ENCODE assay signal across 8 mouse cellular contexts in the genomic region with DNA sequence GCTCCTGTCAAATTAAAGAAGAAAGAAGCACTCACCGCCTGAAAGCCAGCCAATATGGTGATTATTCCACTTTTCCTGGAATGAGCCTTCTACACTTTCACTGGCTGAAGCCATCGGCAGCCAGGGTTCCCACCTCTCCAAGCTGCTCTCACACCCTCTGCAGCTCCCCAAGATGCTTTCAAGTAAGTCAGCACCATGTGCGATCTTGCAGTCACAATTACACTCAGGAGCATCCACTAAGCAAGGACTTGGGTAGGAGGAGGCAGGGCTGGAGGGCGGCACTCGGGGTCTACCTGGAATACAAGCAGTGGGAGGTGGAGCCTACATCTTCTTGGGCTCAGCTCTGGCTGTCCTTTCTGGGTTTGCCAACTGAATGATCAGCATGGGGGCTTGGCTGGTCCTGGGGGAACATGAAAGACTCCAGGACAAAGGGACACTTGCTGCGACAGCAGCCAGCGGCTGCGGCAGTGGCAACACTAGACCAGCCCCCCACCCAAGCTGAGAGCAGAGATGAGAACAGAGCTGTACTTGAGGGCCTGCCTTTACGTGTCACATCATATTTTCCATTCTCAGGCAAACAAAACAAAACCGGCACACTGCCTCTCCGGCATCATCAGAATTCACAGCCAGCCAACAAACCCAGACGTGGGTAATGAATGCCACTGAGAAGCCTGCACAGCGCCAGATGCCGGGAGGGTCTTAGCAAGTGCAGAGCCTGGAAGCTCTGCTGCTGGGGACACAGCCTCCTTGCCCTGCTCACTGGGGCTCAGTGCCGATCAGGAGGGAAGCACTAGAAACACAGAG.
DNase-seq lines count a peak whose midpoint lies in the region; ATAC-seq and TF ChIP-seq lines count a peak whose summit lies in the region.

No protein-coding gene starts in this region.

- peak overlapping the region; percentile 53 for H3K4me2 ChIP-seq in heart, embryonic 11.5 days
- H3K4me2 ChIP-seq in forebrain, postnatal 0 days (ENCODE audit: low read depth): peak overlapping the region; percentile 74
- H3K4me2 ChIP-seq in midbrain, postnatal 0 days (ENCODE audit: low read depth, low read length, poor library complexity, severe bottlenecking): peak overlapping the region; percentile 66
- no peak overlapping the region for H3K4me2 ChIP-seq in liver, embryonic 12.5 days

- H3K36me3 ChIP-seq in heart, embryonic 11.5 days (ENCODE audit: control insufficient read depth, insufficient read depth, low read length): no peaks in the 10 kb centered on the region
- no peaks in the 10 kb centered on the region for H3K36me3 ChIP-seq in forebrain, postnatal 0 days (ENCODE audit: insufficient read depth)
- no peaks in the 10 kb centered on the region for H3K36me3 ChIP-seq in midbrain, postnatal 0 days (ENCODE audit: insufficient read depth, low read length)
- H3K36me3 ChIP-seq in liver, embryonic 12.5 days: no peaks in the 10 kb centered on the region

- H3K27me3 ChIP-seq in heart, embryonic 11.5 days (ENCODE audit: control insufficient read depth, insufficient read depth, low read length): no peaks in the 10 kb centered on the region; the same call in 1 of the 2 replicates
- H3K27me3 ChIP-seq in forebrain, postnatal 0 days (ENCODE audit: insufficient read depth, low read length): no peaks in the 10 kb centered on the region
- H3K27me3 ChIP-seq in midbrain, postnatal 0 days (ENCODE audit: insufficient read depth, low read length): no peaks in the 10 kb centered on the region
- H3K27me3 ChIP-seq in liver, embryonic 12.5 days (replicated peaks): no peaks in the 10 kb centered on the region

- H3K9me3 ChIP-seq in heart, embryonic 11.5 days (replicated peaks; ENCODE audit: control insufficient read depth, low read length): no peaks in the 10 kb centered on the region
- H3K9me3 ChIP-seq in forebrain, postnatal 0 days (ENCODE audit: low read length): no peaks in the 10 kb centered on the region
- no peaks in the 10 kb centered on the region for H3K9me3 ChIP-seq in midbrain, postnatal 0 days (ENCODE audit: low read length)
- no peaks in the 10 kb centered on the region for H3K9me3 ChIP-seq in liver, embryonic 12.5 days (replicated peaks)

- no peak for ATAC-seq in heart, embryonic 11.5 days (replicated peaks; ENCODE audit: insufficient number of reproducible peaks, low FRiP score, low TSS enrichment)
- peak; percentile 32; the same call in 1 of the 2 replicates for ATAC-seq in forebrain, postnatal 0 days
- no peak for ATAC-seq in midbrain, postnatal 0 days (ENCODE audit: low FRiP score)
- no peak for ATAC-seq in liver, embryonic 12.5 days

- H3K4me1 ChIP-seq in heart, embryonic 11.5 days (ENCODE audit: control insufficient read depth, insufficient read depth, low read length): peaks cover 66% of the 10 kb centered on the region
- H3K4me1 ChIP-seq in forebrain, postnatal 0 days (ENCODE audit: insufficient read depth): peaks cover 38% of the 10 kb centered on the region
- peaks cover 37% of the 10 kb centered on the region for H3K4me1 ChIP-seq in midbrain, postnatal 0 days (ENCODE audit: insufficient read depth, low read length)
- H3K4me1 ChIP-seq in liver, embryonic 12.5 days: peaks cover 81% of the 10 kb centered on the region

- DNase-seq in heart, adult 8-10 months (ENCODE audit: low spot score): no peak
- DNase-seq in Muller cell, postnatal 12 days (ENCODE audit: inconsistent ontology term): peak; percentile 80
- DNase-seq in forebrain, postnatal 0 days: peak; percentile 72
- peak; percentile 71 for DNase-seq in midbrain, postnatal 0 days (ENCODE audit: low spot score)
- DNase-seq in urinary bladder, adult 2 months (ENCODE audit: low spot score): no peak
- DNase-seq in urinary bladder, postnatal 36 days (ENCODE audit: low spot score in 2 of 2): no peak

- 28% methylated on average over 15 of the region's 15 CpGs for WGBS in heart, embryonic 11.5 days (ENCODE audit: insufficient replicate concordance)
- 2% methylated on average over 15 of the region's 15 CpGs for WGBS in forebrain, postnatal 0 days
- WGBS in midbrain, postnatal 0 days: 8% methylated on average over 15 of the region's 15 CpGs
- 78% methylated on average over 15 of the region's 15 CpGs for WGBS in liver, embryonic 12.5 days (ENCODE audit: insufficient replicate concordance)

- H3K27ac ChIP-seq in heart, embryonic 11.5 days (ENCODE audit: low read depth, low read length): peak overlapping the region; percentile 89
- peak overlapping the region; percentile 76 for H3K27ac ChIP-seq in forebrain, postnatal 0 days (ENCODE audit: low read depth, low read length)
- H3K27ac ChIP-seq in midbrain, postnatal 0 days (ENCODE audit: low read depth, low read length): peak overlapping the region; percentile 84
- no peak overlapping the region for H3K27ac ChIP-seq in liver, embryonic 12.5 days

- no peak overlapping the region for H3K4me3 ChIP-seq in heart, embryonic 11.5 days (ENCODE audit: low read depth, low read length)
- H3K4me3 ChIP-seq in forebrain, postnatal 0 days (ENCODE audit: low read depth, low read length): peak overlapping the region; percentile 42
- H3K4me3 ChIP-seq in midbrain, postnatal 0 days (ENCODE audit: low read depth, low read length): peak overlapping the region; percentile 29
- no peak overlapping the region for H3K4me3 ChIP-seq in liver, embryonic 12.5 days

- H3K9ac ChIP-seq in heart, embryonic 11.5 days (ENCODE audit: low read depth, low read length): peak overlapping the region; percentile 59
- peak overlapping the region; percentile 61 for H3K9ac ChIP-seq in forebrain, postnatal 0 days
- H3K9ac ChIP-seq in midbrain, postnatal 0 days (replicated peaks; ENCODE audit: low read length, poor library complexity, severe bottlenecking): peak overlapping the region; percentile 6; the same call in 1 of the 2 replicates
- no peak overlapping the region for H3K9ac ChIP-seq in liver, embryonic 12.5 days

- TF ChIP-seq CTCF in forebrain, postnatal 0 days (IDR thresholded peaks at IDR 0.05; ENCODE audit: low read depth): no peak
- no peak for TF ChIP-seq CTCF in midbrain, postnatal 0 days (IDR thresholded peaks at IDR 0.05)

Comparison
In these comparisons a context has a peak if more than half of its experiments do, and no peak if none do; other contexts are left out.
1. H3K4me3 ChIP-seq: peak in forebrain, postnatal 0 days (single experiment) and midbrain, postnatal 0 days (single experiment); none in heart, embryonic 11.5 days (single experiment) and liver, embryonic 12.5 days (single experiment).
2. DNase-seq: peak in Muller cell, postnatal 12 days (single experiment), forebrain, postnatal 0 days (single experiment) and midbrain, postnatal 0 days (single experiment); none in heart, adult 8-10 months (single experiment), urinary bladder, adult 2 months (single experiment) and urinary bladder, postnatal 36 days (0 of 2).